Mouse (Mus musculus): ENCODE results near the gene Tax1bp1. TPM values are rescaled to one million over a fixed set of nuclear protein-coding genes. Genes with fewer than 3 reads are reported as not detected.
A peak's percentile ranks its signal among the peaks of the same experiment; 100 is the strongest.

Gene Tax1bp1
- total RNA-seq, 2 experiments from 2014 or later, result 118 to 119 TPM

GRCm38 (mm10) chr6:52796035-52796598, 82.6 kb downstream of the Tax1bp1 start:
- peak in 1 of 2 experiments; percentile 26 for DNase-seq (ENCODE audit: low spot score in 2 of 2)

DNA sequence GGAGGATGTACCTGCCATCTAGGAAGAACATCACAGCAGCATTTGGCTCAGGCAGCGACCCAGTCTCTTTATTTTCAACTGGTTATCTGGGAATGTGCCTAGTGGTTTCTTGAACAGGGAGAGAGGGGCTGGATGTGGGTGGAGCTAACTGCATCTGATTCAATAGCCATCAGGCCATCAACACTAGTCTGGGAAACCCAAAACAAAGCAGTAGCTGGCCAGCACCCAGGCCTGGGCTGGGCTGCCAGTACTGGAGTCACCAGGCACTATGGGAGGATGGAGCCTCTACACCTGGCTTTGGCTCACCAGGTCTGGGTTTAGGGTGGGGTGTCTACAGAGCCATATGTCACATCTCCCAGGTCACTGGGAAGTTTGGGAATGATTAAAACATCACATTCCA, 83.2 kb downstream of the Tax1bp1 start:
- peak in 1 of 2 experiments; percentile 24 for DNase-seq (ENCODE audit: low spot score in 2 of 2)

DNA sequence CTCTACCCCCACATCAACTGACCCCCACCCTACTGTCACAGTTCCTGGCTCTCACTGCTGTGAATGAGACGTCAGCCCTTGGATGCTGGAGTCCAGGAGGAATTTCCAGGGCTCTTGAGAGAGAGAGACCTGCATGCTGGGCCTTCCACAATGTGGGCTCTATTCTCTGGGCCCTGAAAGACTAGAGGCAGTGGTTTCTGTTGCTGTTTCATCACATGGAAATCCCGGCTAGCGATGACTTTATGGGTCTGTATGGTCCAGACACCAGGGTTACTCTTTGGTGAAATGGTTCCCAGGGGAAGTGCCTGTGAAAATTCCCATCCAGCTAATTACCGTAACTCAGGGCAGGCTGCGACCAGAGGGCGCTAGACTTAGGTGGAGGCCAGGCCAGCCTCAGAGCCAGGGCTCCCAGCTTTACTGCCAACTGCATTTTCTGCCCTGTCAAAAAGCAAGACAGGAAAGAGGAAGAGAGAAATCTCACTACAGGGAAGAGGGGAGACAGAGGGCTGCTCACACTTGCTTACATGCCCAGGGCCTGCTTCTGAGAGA, 83.8 kb downstream of the Tax1bp1 start:
- DNase-seq (ENCODE audit: low spot score in 2 of 2), result no peak

GRCm38 (mm10) chr6:52802181-52802580, 88.7 kb downstream of the Tax1bp1 start:
- no peak for DNase-seq (ENCODE audit: low spot score in 2 of 2)

- DNase-seq (ENCODE audit: low spot score in 2 of 2), result no peak
These were observed 91.8 kb downstream of the Tax1bp1 start for GRCm38 (mm10) chr6:52805237-52805856.

Other genes starting within 250 kb of the Tax1bp1 start
- gene Hibadh, start 73.3 kb upstream of the Tax1bp1 start, total RNA-seq (2021), result 10 to 100 TPM; 40.1 to 40.6 TPM